Mouse (Mus musculus) bone marrow, adult 2 months (tissue): ENCODE measurements around the gene Crip3.

Source experiments
- CTCF ChIP-seq: fragments of 200-500 bp; IDR thresholded peaks from 2 replicates; pipeline ENCODE4 v1.5.1; 2011; ENCODE audit warnings: low read length, control low read depth; ENCODE audit not compliant: control insufficient read depth, insufficient read depth
- POLR2A ChIP-seq: fragments of 200-500 bp; IDR thresholded peaks from 2 replicates; pipeline ENCODE4 v1.6.1; 2011; ENCODE audit warnings: low read depth, mild to moderate bottlenecking, control low read depth, low read length, borderline replicate concordance; ENCODE audit not compliant: control insufficient read depth

DNA sequence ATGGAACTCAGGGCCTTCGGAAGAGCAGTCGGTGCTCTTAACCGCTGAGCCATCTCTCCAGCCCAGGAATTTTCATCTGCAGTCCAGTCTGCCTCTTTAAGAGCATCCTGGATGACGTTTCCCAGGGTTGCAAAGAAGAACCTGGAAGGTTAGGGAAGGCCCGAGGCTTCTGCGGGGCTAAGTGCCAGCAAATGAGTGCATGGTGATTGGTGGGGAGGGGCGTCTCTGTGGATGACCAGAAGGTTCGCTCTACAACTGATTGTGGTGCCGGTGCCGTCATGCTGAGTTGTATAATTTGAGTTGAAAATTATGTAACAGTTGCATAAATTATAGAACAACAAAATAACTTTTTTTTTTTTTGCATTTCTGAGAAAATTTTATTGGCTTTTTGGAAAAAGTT lies 10.4 kb downstream of the Crip3 start:
- TF ChIP-seq CTCF (no peak), POLR2A (no peak)
